Mouse (Mus musculus): ENCODE data around the gene Phactr1. TPM values are rescaled to one million over a fixed set of nuclear protein-coding genes. Genes with fewer than 3 reads are reported as not detected.

Phactr1 gene
- total and polyA plus RNA-seq, 3 experiments = 0.11 TPM; not detected in 2

- DNase-seq (ENCODE audit: low spot score) = no peak
- H3K4me3 ChIP-seq (ENCODE audit: low read depth, low read length) = no peak overlapping the region
Observed at GRCm38 (mm10) chr13:43146515-43147258, 466.3 kb downstream of the Phactr1 start.

GRCm38 (mm10) chr13:43148692-43149091 lies 468.3 kb downstream of the Phactr1 start:
- Histone ChIP-seq H3K9me3 (replicated peaks) (no peaks in the 10 kb centered on the region), H3K27me3 (ENCODE audit: insufficient read depth, low read length) (no peaks in the 10 kb centered on the region)

More at GRCm38 (mm10) chr13:43146515-43147258, 466.3 kb downstream of the Phactr1 start:
- H3K4me1 ChIP-seq (ENCODE audit: insufficient read depth, low read depth, low read length) = no peaks in the 10 kb centered on the region
- H3K36me3 ChIP-seq (replicated peaks) = peaks cover 15% of the 10 kb centered on the region
- TF ChIP-seq TAL1 (conservative IDR thresholded peaks at IDR 0.05; ENCODE audit: low read depth, low read length) (no peak), GATA2 (IDR thresholded peaks at IDR 0.05; ENCODE audit: borderline replicate concordance, low read depth, low read length) (no peak), GATA1 (IDR thresholded peaks at IDR 0.05; ENCODE audit: borderline replicate concordance, low read length) (no peak), CTCF (IDR thresholded peaks at IDR 0.05; ENCODE audit: low read depth, low read length) (no peak), POLR2AphosphoS5 (IDR thresholded peaks at IDR 0.05; ENCODE audit: insufficient replicate concordance, low read depth, low read length) (no peak)
- ATAC-seq (ENCODE audit: extremely low read depth, insufficient number of reproducible peaks, low FRiP score, poor library complexity, severe bottlenecking) = no peak
- H3K27me3 ChIP-seq (ENCODE audit: insufficient read depth, low read length) = peaks cover 4% of the 10 kb centered on the region; the same call in 1 of the 2 replicates
- H3K9me3 ChIP-seq (replicated peaks) = no peaks in the 10 kb centered on the region

GRCm38 (mm10) chr13:43149661-43150060 lies 469.2 kb downstream of the Phactr1 start:
- H3K4me1 ChIP-seq (ENCODE audit: insufficient read depth, low read depth, low read length) = no peaks in the 10 kb centered on the region
- no peak for ATAC-seq (ENCODE audit: extremely low read depth, insufficient number of reproducible peaks, low FRiP score, poor library complexity, severe bottlenecking)
- TF ChIP-seq GATA1 (IDR thresholded peaks at IDR 0.05; ENCODE audit: borderline replicate concordance, low read length) = no peak
- no peak for TF ChIP-seq CTCF (IDR thresholded peaks at IDR 0.05; ENCODE audit: low read depth, low read length)
- no peak for TF ChIP-seq TAL1 (conservative IDR thresholded peaks at IDR 0.05; ENCODE audit: low read depth, low read length)
- no peak for TF ChIP-seq POLR2AphosphoS5 (IDR thresholded peaks at IDR 0.05; ENCODE audit: insufficient replicate concordance, low read depth, low read length)
- TF ChIP-seq GATA2 (IDR thresholded peaks at IDR 0.05; ENCODE audit: borderline replicate concordance, low read depth, low read length) = no peak
- H3K36me3 ChIP-seq (replicated peaks) = peaks cover 38% of the 10 kb centered on the region
- no peaks in the 10 kb centered on the region for H3K9me3 ChIP-seq (replicated peaks)
- H3K27me3 ChIP-seq (ENCODE audit: insufficient read depth, low read length) = no peaks in the 10 kb centered on the region
- no peak overlapping the region for H3K4me3 ChIP-seq (ENCODE audit: low read depth, low read length)
- DNase-seq (ENCODE audit: low spot score) = no peak

More at GRCm38 (mm10) chr13:43148692-43149091, 468.3 kb downstream of the Phactr1 start:
- no peak for TF ChIP-seq CTCF (IDR thresholded peaks at IDR 0.05; ENCODE audit: low read depth, low read length)
- TF ChIP-seq GATA2 (IDR thresholded peaks at IDR 0.05; ENCODE audit: borderline replicate concordance, low read depth, low read length) = no peak
- TF ChIP-seq GATA1 (IDR thresholded peaks at IDR 0.05; ENCODE audit: borderline replicate concordance, low read length) = no peak
- TF ChIP-seq TAL1 (conservative IDR thresholded peaks at IDR 0.05; ENCODE audit: low read depth, low read length) = no peak
- peaks cover 31% of the 10 kb centered on the region for H3K36me3 ChIP-seq (replicated peaks)
- ATAC-seq (ENCODE audit: extremely low read depth, insufficient number of reproducible peaks, low FRiP score, poor library complexity, severe bottlenecking) (no peak), DNase-seq (ENCODE audit: low spot score) (no peak)
- H3K4me3 ChIP-seq (ENCODE audit: low read depth, low read length) = no peak overlapping the region
- H3K4me1 ChIP-seq (ENCODE audit: insufficient read depth, low read depth, low read length) = no peaks in the 10 kb centered on the region

GRCm38 (mm10) chr13:43152005-43152520 lies 471.6 kb downstream of the Phactr1 start:
- Histone ChIP-seq H3K27me3 (ENCODE audit: insufficient read depth, low read length) (no peaks in the 10 kb centered on the region), H3K4me1 (ENCODE audit: insufficient read depth, low read depth, low read length) (no peaks in the 10 kb centered on the region), H3K4me3 (ENCODE audit: low read depth, low read length) (no peak overlapping the region), H3K36me3 (replicated peaks) (peaks cover 59% of the 10 kb centered on the region), H3K9me3 (replicated peaks) (no peaks in the 10 kb centered on the region)
- DNase-seq (ENCODE audit: low spot score) (no peak), ATAC-seq (ENCODE audit: extremely low read depth, insufficient number of reproducible peaks, low FRiP score, poor library complexity, severe bottlenecking) (no peak)
- TF ChIP-seq GATA1 (IDR thresholded peaks at IDR 0.05; ENCODE audit: borderline replicate concordance, low read length) (no peak), POLR2AphosphoS5 (IDR thresholded peaks at IDR 0.05; ENCODE audit: insufficient replicate concordance, low read depth, low read length) (no peak), TAL1 (conservative IDR thresholded peaks at IDR 0.05; ENCODE audit: low read depth, low read length) (no peak)

GRCm38 (mm10) chr13:43157370-43157769 lies 476.9 kb downstream of the Phactr1 start:
- H3K9me3 ChIP-seq (replicated peaks) = no peaks in the 10 kb centered on the region
- H3K4me3 ChIP-seq (ENCODE audit: low read depth, low read length) = no peak overlapping the region
- TF ChIP-seq TAL1 (conservative IDR thresholded peaks at IDR 0.05; ENCODE audit: low read depth, low read length) (no peak), GATA2 (IDR thresholded peaks at IDR 0.05; ENCODE audit: borderline replicate concordance, low read depth, low read length) (no peak), CTCF (IDR thresholded peaks at IDR 0.05; ENCODE audit: low read depth, low read length) (no peak), POLR2AphosphoS5 (IDR thresholded peaks at IDR 0.05; ENCODE audit: insufficient replicate concordance, low read depth, low read length) (no peak), GATA1 (IDR thresholded peaks at IDR 0.05; ENCODE audit: borderline replicate concordance, low read length) (no peak)
- no peak for DNase-seq (ENCODE audit: low spot score)
- no peak for ATAC-seq (ENCODE audit: extremely low read depth, insufficient number of reproducible peaks, low FRiP score, poor library complexity, severe bottlenecking)
- H3K36me3 ChIP-seq (replicated peaks) = peaks cover 70% of the 10 kb centered on the region
- no peaks in the 10 kb centered on the region for H3K4me1 ChIP-seq (ENCODE audit: insufficient read depth, low read depth, low read length)
- H3K27me3 ChIP-seq (ENCODE audit: insufficient read depth, low read length) = no peaks in the 10 kb centered on the region

GRCm38 (mm10) chr13:43158281-43158680 lies 477.9 kb downstream of the Phactr1 start:
- Histone ChIP-seq H3K4me1 (ENCODE audit: insufficient read depth, low read depth, low read length) (no peaks in the 10 kb centered on the region), H3K9me3 (replicated peaks) (no peaks in the 10 kb centered on the region), H3K36me3 (replicated peaks) (peaks cover 71% of the 10 kb centered on the region), H3K27me3 (ENCODE audit: insufficient read depth, low read length) (no peaks in the 10 kb centered on the region), H3K4me3 (ENCODE audit: low read depth, low read length) (no peak overlapping the region)
- TF ChIP-seq TAL1 (conservative IDR thresholded peaks at IDR 0.05; ENCODE audit: low read depth, low read length) (no peak), GATA1 (IDR thresholded peaks at IDR 0.05; ENCODE audit: borderline replicate concordance, low read length) (no peak), POLR2AphosphoS5 (IDR thresholded peaks at IDR 0.05; ENCODE audit: insufficient replicate concordance, low read depth, low read length) (no peak), CTCF (IDR thresholded peaks at IDR 0.05; ENCODE audit: low read depth, low read length) (no peak), GATA2 (IDR thresholded peaks at IDR 0.05; ENCODE audit: borderline replicate concordance, low read depth, low read length) (no peak)
- DNase-seq (ENCODE audit: low spot score) (no peak), ATAC-seq (ENCODE audit: extremely low read depth, insufficient number of reproducible peaks, low FRiP score, poor library complexity, severe bottlenecking) (no peak)
